Mouse (Mus musculus) brown adipose tissue, adult 24 weeks (tissue): ENCODE data around the gene Tmem183a. TPM values are rescaled to one million over a fixed set of nuclear protein-coding genes. Genes with fewer than 3 reads are reported as not detected.
A peak's percentile ranks its signal among the peaks of the same experiment; 100 is the strongest.

Source experiments
- H3K27ac ChIP-seq: fragments of 200-500 bp; replicated peaks from 2 replicates; pipeline ENCODE4 v1.5.1; 2012; ENCODE audit warnings: low read depth, mild to moderate bottlenecking, low read length
- H3K4me1 ChIP-seq: fragments of 200-500 bp; 2 replicates; pipeline ENCODE4 v1.6.1; 2012; ENCODE audit warnings: low read length, mixed read lengths; ENCODE audit not compliant: control insufficient read depth, insufficient read depth, insufficient read length
- H3K4me3 ChIP-seq: fragments of 200-500 bp; 2 replicates; pipeline ENCODE4 v1.5.1; 2012; ENCODE audit warnings: low read depth, mild to moderate bottlenecking, low read length, moderate library complexity; ENCODE audit not compliant: insufficient read depth
- polyA plus RNA-seq: library from polyadenylated mRNA; stranded (reverse); fragments of >200 nt; gene quantifications from 2 replicates; pipeline ENCODE4 v1.2.4, GENCODE M21; 2012; ENCODE audit not compliant: missing spikeins, insufficient read depth, insufficient read length

Tmem183a gene
- polyA plus RNA-seq = 20.2 and 20.8 TPM in 2 replicates

DNA sequence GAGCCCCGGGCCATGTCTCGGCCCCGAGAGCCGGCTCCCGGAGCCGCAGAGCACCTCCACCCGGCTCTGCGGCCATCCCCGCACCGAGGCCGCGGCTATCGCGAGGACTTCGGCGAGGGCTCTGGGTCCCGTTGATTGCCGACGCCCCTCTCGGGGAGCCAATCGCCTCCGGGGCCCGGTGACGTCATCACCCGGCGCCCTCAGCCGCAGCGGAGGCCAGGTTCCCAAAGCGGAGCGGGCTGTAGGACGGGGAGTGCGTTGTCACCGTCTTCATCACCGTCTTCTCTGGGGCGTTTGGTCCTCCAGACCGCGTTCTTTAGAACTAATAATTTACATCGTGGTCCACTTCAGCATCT, at the start of gene Tmem183a:
TSS of gene Tmem183a (minus strand) at position 123 of the 356 bp plus-strand sequence.
- peak within 1 kb of the TSS; percentile 95 for H3K4me3 ChIP-seq
- H3K27ac ChIP-seq = peak within 1 kb of the TSS; percentile 82
- H3K4me1 ChIP-seq = peaks cover 6% of the 10 kb centered on the region

DNA sequence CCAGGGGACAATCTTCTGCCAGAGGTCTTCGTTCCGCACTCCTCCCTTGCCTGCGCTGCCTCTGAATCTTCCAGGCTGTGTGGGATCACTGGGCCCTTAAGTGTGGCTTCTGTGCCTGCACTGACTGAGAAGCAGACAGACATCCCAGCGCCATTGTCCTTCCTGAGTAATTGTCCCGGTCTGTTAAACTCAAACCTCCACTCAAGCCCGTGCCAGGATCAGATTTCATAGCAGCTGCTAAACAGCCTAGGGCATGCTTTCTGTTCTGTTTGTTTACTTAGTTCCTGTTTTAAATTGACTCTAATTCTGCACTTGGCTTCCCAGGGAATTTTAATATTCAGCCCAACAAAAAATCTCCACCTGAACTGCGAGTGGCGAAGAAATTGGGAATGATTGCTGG, 46.3 kb upstream of the Tmem183a start:
- Histone ChIP-seq H3K27ac (no peak overlapping the region), H3K4me1 (peaks cover 4% of the 10 kb centered on the region; the same call in 1 of the 2 replicates), H3K4me3 (no peak overlapping the region)

DNA sequence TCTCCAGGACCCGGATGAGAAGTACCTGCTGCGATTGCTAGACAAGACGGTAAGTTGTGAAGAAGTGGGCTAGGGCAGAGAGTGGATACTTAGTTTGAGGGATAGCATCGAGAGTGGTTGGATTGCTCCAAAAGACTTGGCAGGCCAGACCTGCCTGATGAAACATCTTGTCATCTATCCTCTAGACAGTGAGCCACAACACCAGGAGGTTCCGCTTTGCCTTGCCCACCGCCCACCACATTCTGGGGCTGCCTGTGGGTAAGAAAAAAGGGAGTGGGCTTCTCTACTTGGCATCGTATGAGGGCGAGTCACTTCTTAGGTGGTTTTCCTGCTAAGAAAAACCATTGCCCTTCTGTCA, 44.6 kb upstream of the Tmem183a start:
- Histone ChIP-seq H3K4me1 (peaks cover 4% of the 10 kb centered on the region; the same call in 1 of the 2 replicates), H3K4me3 (peak overlapping the region; percentile 72), H3K27ac (peak overlapping the region; percentile 55)

DNA sequence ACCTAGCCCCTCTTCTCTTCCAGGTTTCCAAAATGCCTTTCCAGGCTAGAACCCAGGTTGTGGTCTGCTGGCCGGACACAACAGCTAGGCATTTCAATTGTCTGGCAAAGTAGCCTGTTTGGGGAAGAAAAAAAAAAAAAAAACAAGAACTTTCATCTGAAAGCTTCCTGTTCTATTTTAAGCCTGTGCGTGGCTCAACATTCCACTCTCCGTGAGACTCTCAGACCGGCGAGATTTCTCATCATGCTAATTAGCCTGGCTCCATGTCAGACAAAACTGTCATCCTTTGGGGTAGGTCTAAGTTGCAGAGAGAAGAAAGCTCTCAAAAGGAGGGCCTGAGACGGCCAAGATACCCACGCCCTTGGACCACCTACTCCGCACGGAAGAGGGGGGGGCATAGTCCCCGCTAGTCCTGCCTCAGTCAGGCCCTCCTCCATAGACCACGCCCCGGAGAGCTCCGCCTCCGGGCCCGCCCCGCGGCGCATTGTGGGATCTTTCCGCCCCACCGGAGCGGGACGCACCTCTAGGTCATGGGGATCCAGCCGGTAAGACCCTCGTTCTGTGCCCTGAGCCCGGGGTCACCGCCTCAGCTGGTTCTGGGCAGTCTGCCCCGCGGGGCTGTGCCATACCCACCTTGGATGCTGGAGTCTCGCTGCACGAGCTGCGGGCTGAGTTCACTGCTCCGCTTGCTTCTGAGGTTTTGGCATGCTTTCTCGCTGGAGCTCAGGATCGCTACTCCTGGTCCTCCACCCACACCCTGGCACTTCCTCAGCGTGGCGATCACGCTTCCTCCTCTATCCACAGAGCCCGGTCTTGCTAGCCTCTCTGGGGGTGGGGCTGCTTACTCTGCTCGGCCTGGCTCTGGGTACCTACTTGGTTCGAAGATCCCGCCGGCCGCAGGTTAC, 44.0 kb upstream of the Tmem183a start, which contains the start of gene Cyb5r1:
TSS of gene Cyb5r1 (plus strand) at position 51 of the 905 bp plus-strand sequence.
- Histone ChIP-seq H3K27ac (peak within 1 kb of the TSS; percentile 93), H3K4me3 (peak within 1 kb of the TSS; percentile 72), H3K4me1 (peaks cover 4% of the 10 kb centered on the region; the same call in 1 of the 2 replicates)

DNA sequence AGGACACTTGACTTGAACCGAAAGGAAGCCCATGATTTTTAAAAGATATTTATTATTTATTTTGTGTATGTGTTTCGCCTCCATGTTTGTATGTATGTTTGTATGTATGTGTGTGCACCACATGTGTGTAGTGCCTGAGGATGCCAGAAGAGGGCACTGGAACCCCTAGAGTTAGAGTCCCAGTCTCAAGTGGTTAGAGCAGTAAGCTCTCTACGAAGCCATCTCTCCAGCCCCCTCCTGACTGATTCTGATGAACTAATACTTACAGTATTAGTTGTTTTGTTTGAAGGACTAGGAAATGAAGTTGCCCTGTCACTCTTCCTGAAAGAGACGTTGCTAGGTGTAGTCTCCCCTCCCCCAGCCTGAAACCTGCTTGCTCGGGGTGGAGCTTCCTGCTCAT, 38.0 kb upstream of the Tmem183a start:
- no peak overlapping the region for H3K27ac ChIP-seq

DNA sequence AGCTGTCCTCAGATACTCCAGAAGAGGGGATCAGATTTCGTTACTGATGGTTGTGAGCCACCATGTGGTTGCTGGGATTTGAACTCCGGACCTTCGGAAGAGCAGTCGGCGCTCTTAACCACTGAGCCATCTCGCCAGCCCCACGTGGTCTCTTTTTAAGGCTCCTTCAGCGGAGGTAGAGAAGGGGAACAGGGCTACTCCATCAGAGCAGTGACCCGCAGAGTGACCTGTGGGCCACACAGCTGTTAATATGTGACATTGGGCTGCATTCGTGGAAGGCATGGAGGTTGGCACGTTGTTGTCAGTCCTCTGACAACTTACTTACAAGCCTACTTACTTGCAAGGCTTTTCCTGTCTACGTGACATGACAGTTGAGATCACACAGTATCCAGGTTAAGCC, 36.4 kb upstream of the Tmem183a start:
- no peak overlapping the region for H3K4me3 ChIP-seq
- no peak overlapping the region for H3K27ac ChIP-seq
- no peaks in the 10 kb centered on the region for H3K4me1 ChIP-seq

More for the DNA sequence above, 38.0 kb upstream of the Tmem183a start:
- Histone ChIP-seq H3K4me1 (no peaks in the 10 kb centered on the region), H3K4me3 (no peak overlapping the region)

DNA sequence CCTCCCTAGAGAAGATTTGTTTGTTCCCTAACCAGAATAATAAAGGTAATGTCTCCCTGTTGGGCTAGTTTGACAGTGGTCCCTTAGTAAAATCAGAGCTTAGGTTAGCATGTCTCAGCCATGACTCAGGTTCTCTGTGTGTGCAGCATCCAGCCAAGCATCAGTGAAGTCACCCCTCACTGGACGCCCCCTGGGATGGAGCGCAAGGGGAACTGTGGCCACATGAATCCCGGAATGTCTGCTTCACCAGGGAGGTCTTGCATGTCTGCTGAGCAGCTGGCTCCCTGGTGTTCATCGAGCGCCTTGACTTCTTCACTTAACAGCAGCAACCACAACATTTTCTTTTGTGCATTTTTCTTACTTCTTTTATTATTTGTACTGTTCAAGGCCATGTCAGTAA, 32.0 kb upstream of the Tmem183a start:
- no peaks in the 10 kb centered on the region for H3K4me1 ChIP-seq
- H3K27ac ChIP-seq = no peak overlapping the region
- no peak overlapping the region for H3K4me3 ChIP-seq

DNA sequence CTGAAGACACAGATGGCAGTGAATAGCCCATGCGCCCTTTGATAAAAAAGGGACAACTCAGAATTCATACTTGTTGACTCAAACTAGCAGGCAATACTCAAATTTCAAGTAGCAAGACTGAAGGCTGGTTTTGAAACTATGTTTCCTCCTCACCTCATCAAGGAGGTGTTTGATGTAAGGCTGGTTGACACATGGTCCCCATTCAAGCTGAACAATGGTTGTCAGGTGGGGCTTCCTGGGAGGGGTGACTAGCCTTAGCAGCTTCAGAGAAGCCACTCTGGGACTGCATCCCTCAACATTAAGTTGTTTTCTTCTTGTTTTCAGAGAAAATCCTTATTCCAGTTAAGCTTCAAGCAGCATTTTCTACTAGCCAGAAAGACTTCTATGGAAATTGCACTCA, 23.9 kb upstream of the Tmem183a start, which contains the start of gene 4933406M09Rik:
TSS of gene 4933406M09Rik (plus strand) at position 275 of the 400 bp plus-strand sequence.
- Histone ChIP-seq H3K4me3 (no peak within 1 kb of the TSS), H3K27ac (peak within 1 kb of the TSS; percentile 81), H3K4me1 (0 out of 2 replicates have a peak, but pooled peaks cover 6% of the 10 kb centered on the region)

DNA sequence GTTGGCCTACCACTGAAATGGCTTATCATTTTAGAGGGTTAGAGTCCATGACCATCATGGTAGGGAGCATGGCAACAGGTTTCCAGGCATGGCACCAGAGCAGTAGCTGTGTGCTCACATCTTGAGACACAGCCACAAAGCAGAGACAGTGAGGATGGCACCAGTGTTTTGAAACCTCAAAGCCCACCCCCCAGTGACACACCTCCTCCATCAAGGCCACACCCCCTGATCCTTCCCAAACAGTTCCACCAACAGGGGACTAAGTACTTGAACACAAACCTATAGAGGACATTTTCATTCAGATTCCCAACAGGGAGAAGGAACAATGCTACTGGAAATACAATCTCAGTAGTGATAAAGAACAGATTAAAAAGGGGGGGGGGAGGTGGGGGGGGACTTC, 23.4 kb upstream of the Tmem183a start:
- Histone ChIP-seq H3K4me3 (no peak overlapping the region), H3K4me1 (0 out of 2 replicates have a peak, but pooled peaks cover 6% of the 10 kb centered on the region), H3K27ac (peak overlapping the region; percentile 81)

DNA sequence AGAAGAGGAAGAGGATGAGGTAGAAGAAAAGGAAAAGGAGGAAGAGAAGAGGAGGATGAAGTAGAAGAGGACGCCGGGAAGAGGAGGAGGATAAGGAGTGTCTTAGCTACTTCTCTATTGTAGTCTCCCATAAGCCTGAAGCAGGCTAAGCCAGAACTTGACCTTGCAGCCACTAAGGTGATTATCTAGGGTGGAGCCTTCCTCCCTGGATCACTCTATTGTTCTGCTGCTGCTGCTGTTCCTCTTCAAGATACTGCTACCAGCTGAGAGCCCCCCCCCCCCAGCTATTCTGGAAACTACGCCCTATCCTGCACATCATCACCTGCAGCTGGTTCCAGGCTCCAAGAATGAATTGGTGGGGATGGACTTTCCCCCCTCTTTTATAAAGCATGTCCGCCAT, 22.8 kb upstream of the Tmem183a start:
- Histone ChIP-seq H3K27ac (peak overlapping the region; percentile 81), H3K4me1 (0 out of 2 replicates have a peak, but pooled peaks cover 6% of the 10 kb centered on the region), H3K4me3 (no peak overlapping the region)

DNA sequence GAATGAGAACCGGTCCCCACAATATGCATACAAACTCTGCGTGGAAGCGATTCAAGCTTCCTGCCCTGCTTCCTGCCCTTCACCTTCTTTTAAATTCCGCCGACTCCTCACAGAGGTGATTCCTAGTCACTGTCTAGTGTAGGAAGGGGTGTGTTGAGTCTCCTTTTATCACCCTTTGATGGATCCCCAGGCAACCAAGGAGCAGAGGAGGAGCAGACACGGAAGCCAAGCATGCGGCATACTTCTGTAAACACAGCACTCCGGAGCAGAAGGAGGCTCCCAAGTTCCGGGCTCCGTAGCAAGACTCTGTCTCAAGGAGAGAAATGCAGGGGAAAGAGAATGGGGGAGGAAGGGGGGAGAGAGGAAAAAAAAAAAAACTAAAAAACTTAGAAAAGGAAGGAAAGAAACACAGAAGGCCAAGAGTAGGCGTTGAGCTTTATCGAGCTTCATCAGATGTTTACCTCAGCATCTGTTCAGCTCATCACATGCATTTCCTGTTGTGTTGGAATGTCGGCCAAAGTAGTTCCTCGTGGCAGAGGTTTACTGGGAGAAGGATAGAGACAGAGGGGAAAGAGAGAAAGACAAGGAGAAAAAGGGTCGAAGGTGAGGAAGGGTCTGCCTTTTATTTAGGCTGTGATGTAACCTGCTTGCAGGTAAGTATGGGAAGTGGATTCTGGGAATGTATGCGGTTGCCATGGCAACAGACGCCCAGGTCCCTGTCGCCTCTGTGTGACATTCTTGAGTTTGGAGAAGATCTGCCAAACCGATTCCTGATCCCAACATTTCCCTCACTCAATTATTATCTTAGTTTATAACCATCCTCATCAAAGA, 20.2 kb upstream of the Tmem183a start:
- Histone ChIP-seq H3K4me1 (0 out of 2 replicates have a peak, but pooled peaks cover 6% of the 10 kb centered on the region), H3K27ac (peak overlapping the region; percentile 91), H3K4me3 (peak overlapping the region; percentile 42)

DNA sequence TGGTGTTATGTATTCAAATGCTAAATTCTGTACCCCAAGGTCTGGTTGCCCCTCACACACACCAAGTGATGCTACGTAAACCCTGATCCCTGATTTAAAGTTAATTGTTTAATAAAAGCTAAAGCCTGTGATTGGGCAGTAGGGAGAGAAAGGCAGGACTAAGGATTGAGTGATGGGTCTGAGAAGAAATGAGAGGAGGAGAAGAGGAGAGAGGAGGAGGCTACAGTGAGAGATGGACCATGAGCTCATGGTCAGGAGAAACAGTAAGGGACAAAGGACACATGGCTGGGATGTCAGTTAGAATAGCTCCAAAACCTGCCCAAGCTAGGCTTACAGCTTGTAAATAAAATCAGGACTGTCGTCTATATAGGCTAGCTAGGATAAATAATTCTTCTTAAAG, 19.3 kb upstream of the Tmem183a start:
- Histone ChIP-seq H3K27ac (peak overlapping the region; percentile 91), H3K4me3 (no peak overlapping the region), H3K4me1 (0 out of 2 replicates have a peak, but pooled peaks cover 6% of the 10 kb centered on the region)

DNA sequence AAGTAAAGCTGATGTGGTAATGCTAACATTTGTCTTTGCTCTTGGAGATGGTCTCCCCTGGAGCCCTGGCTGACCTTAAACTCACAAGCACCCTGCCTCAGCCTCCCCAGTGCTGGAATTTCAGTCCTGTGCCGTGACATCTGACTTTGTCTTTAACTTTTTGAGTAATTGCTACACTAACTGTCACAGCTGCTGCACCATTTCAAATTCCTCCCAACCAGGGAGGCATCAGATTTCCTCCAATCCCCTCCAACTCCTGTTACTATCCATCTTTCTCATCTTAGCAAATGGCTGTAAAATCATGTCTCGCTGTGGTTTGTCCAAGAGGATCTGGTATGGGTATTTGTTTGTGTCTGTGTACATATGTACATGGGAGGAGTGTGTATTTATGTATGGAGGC, 12.3 kb upstream of the Tmem183a start:
- Histone ChIP-seq H3K4me3 (no peak overlapping the region), H3K27ac (no peak overlapping the region), H3K4me1 (no peaks in the 10 kb centered on the region)

DNA sequence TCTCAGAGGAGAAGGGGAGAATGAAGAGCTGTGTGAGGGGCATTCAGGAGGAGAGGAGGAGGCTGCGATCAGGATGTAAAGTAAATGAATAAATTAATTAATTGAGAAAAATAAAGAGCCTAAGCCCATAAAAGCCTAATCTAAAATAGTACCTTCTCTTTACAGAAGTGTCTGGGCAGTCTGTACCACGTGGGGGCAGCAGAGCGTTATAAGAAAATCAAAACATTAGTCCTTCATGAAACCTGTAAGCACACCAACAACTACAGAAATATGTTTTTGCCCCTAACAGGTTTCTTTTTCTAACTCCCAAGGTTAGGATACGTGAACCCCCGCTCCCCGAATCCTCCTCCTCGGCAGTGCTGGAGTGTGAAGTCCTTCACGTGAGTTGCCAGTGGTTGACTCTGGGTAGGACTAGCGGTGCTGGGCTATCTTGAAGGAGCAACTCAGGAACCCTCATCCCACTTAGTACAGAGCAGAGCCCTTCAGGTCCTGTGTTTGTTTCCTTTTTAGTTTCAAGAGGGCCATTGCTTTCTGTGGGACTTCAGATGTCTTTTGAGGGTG, 7.1 kb upstream of the Tmem183a start:
- H3K4me3 ChIP-seq = no peak overlapping the region
- no peaks in the 10 kb centered on the region for H3K4me1 ChIP-seq
- no peak overlapping the region for H3K27ac ChIP-seq

DNA sequence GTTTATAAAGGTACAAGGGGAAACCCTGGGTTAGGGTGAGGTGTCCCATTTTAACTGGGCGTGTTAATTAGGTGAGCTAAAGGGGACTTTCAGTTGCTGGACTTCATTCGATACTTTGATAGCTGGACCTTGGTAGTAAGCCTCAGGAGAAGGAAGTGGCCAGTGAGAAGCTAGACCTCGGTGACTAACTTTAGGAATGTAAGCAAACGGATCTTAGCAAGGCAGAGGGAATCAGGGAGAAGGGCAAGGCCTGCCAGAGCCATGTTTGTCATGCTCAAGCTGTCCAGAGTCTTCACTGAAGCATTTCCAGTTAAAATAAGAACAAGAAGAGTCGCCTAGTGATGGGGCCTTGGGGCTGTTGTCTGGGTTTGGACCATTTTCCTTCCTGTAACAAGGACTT, 3.7 kb upstream of the Tmem183a start:
- Histone ChIP-seq H3K4me3 (no peak overlapping the region), H3K27ac (no peak overlapping the region), H3K4me1 (peaks cover 6% of the 10 kb centered on the region)
